Mouse (Mus musculus) gastrocnemius, adult 8-10 months (tissue): ENCODE measurements around the gene D430041D05Rik. TPM values are rescaled to one million over a fixed set of nuclear protein-coding genes. Genes with fewer than 3 reads are reported as not detected.
A peak's percentile ranks its signal among the peaks of the same experiment; 100 is the strongest.

ENCODE experiments used
- DNase-seq, 2 experiments: peaks; one replicate each; pipeline ENCODE4 v3.0.0; 2022; ENCODE audit warnings: low spot score in 2 of 2
- total RNA-seq, 4 experiments: library from RNA; stranded (reverse); gene quantifications; 2 replicates each; pipeline ENCODE4 v1.2.4; 2022

The D430041D05Rik gene
- total RNA-seq, 4 experiments from 2014 or later = 1.7 to 2.7 (median 1.9) TPM

GRCm38 (mm10) chr2:104267049-104267448 lies 143.8 kb downstream of the D430041D05Rik start:
- no peak for DNase-seq

GRCm38 (mm10) chr2:104261741-104262067 lies 149.1 kb downstream of the D430041D05Rik start:
- DNase-seq = no peak

GRCm38 (mm10) chr2:104260920-104261740 lies 149.7 kb downstream of the D430041D05Rik start:
- no peak for DNase-seq

- no peak for DNase-seq
These were observed 154.2 kb downstream of the D430041D05Rik start for GRCm38 (mm10) chr2:104256585-104256984.

GRCm38 (mm10) chr2:104254944-104255343 lies 155.9 kb downstream of the D430041D05Rik start:
- DNase-seq = no peak

- no peak for DNase-seq
These were observed 157.5 kb downstream of the D430041D05Rik start for GRCm38 (mm10) chr2:104253341-104253740.

DNA sequence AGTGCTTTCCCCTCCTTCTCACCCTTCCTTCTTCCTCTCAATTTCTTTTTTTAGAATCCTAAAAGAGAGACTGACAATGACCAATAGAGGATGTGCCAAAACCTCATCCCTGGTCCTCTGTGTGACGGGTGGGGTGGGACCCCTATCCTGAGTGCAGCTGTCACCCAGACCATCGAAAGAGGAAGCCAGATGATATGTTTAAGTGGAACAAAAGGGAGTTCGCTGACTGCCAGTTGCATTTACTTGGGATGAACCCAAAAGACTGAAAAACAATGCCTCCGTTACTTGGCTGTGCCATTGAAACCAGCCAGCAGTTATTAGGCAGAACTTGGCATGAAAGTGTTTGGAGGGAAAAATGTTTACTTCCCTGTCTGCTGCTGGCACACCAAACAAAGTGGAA lies 159.2 kb downstream of the D430041D05Rik start:
- no peak for DNase-seq

DNA sequence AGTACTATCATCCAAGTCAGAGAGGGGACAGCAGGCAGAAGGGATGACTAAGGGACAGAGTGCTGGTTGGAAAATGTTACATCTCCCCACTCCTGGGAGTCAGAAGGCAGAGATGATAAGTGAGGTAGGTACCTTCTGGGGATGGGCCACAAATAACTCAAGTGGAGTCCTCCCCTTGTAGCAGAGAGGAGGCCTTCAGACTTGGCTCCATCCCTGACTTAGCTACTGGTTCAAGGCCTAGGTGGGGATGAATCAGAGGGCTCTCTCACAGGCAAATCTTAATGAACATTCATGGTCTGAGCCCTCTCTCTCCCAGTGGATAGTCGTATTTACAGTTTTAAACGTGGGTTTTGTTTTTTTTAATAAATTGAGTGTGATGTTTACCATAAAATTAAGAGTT lies 161.0 kb downstream of the D430041D05Rik start:
- DNase-seq = no peak

DNA sequence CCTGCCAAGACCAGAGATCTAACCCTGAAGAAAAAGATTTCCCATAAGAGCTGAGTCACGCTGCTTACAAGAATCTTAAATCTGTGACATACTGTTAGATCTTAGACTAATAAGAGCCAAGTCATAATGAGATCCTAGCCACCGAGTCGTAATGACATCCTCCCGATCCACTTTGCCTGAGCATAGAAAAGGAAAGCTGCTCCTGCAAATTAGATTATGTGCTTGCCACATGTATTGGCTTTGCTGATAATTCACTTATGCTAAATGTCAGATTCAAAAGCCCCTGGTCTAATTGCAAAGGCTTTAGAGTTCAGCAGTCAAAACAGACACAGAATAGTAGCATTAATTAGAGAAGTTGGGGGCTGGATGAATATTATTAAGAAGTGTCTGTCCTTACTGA lies 164.0 kb downstream of the D430041D05Rik start:
- no peak for DNase-seq

DNA sequence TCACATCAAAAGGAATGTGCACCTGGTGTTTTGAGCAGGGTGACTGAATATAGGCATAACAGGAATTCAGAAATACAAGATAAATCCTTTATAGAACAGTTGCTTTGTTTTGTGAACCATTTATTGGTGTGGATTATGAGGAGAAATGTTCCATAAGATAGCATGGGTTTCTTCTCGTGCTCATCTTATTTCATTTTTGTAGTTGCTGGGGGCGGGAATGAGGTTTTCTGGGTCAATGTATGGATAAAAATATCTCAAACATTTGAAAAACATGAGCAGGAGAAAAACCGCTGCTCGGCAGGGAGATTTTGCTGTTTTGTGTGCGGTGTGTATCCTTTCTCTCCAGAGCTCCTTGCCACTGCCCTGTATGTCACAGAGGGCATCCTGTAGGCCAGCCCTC lies 168.8 kb downstream of the D430041D05Rik start:
- DNase-seq = no peak

DNA sequence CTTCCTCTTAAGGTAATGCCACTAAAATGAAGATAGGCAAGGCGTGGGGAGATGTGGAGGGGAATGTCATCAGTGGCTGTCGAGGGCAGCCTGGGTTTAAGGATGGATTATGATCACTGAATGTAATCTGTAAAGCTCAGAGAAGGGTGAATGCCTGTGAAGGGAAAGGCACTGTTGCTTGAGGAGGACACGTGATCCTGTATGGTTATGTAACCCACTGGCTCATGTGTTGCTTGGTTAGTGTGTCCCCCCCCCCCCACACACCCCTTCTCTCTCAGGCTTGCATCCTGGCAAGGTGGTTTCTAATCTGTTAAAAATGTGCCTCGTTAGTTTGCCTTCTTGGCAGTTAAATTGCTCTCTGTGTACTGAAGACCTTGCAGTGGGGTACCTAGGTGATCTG lies 173.7 kb downstream of the D430041D05Rik start:
- DNase-seq = no peak

DNA sequence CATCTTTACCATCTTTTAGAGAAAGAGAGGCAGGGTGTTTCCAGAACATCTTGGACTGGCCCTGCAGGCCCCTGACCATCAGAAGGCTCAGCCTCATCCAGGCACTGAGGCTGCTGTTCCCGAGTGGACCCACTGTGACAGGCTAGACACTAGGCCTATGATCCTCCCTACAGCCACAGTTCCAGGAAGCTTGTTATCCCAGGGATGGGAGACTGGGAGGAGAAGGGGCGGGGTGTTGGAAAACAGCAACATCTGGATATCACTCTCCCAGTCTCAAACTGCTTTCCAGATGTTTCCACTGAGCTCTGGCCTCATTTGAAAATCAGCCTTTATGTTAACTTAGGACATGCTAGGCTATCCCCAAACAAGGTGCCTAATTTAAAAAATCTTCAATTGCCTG lies 180.4 kb downstream of the D430041D05Rik start:
- no peak for DNase-seq

DNA sequence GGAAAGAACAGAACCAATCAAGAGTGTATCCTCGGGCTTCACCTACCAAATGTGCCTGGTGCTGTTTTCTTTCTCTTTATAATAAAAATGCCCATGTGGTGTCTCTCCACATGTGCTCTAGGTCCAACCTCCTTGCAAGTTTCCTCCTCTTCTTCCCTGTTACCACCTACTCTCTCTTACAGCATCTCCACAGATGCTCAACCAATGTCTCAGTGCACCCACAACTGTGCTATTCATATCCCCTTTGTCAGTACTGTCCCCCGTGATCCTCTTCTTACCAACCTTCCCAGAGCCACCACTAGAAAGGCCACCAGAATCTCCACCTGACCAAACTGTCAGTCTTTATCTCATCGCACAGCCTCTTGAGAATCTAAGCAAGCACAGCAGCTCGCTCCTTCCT lies 184.8 kb downstream of the D430041D05Rik start:
- no peak for DNase-seq

DNA sequence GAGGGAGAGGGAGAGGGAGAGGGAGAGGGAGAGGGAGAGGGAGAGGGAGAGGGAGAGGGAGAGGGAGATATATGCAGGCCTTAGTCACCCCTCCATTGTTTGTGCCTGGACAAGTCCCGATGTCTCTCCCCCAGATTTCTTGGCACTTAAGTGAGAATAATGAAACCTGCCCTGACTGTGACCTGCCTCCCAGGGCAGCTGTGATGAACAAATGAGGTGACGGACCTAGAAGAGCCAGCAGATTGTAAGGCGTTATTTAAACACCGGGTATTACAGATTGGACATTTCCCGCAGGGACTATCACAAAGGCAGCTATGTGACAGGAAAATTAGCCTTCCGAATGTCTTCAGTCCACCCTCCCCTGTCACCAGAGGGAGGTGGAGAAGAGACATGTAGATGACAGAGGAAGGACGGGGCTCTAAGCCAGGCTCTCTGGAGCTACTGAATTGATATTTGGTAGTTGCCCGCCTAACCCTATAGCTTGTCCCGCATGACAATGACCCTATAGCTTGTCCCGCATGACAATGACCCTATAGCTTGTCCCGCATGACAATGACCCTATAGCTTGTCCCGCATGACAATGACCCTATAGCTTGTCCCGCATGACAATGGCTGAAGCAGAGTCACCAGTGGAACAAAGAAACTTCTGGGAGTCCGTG lies 191.0 kb downstream of the D430041D05Rik start:
- DNase-seq = no peak

DNA sequence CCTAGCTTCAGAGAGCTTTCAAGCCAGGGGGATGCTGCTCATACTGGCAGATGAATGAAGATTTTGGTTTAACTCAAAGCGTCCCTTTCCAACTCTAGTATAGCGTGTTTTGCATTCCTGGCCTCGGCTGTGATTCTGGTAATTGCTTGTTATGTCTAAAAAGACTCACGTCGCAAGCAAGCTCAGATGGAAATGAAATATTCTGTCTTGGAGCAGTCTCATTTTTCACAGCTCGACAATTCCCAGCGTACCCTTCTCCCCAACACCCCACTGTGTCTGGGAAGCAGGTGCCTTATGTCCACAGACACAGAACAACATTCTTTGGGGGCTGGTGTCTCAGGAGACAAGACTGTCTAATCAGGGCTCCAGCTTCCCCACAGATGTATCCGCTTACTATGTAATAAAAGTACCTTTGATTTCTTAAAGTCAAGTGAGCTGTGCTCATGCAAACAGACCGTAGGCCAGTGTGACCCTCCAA lies 192.2 kb downstream of the D430041D05Rik start:
- no peak for DNase-seq

DNA sequence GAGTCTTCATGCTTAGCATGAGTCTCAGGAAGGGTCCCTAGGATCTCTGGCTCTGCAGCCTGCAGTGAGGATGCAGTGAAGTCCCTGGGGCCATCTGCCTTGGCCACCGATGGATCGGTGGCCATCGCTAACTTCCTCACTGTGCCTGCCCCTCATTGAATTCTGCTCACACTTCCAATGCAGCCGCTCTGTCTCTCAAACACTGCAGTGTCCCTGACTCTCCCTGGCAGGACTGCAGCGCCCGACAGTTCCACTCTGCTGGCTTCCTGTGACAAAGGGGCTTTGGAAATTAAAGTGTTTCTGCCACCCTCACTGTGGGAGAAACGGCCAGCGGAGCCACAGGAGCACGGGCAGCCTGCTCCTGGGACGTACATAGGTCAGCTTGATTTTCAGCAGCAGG lies 192.7 kb downstream of the D430041D05Rik start:
- no peak for DNase-seq

DNA sequence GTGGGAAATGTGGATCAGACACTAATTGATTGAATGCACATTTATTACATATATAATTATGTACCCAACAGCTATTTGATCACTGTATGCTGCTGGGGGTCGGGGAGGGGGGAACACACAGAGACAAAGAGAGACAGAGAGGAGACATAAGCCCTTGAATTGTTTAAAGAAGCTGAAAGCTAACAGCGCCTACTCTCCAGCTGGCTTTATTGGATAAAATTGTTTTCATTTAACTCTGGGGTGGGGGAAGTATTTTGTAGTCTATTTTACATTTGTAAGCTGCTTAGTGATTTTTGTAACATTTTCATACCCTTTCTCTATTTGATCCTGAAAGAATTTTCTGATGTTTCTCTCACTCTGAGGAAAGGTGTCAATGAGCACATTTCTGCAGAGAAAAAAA lies 201.4 kb downstream of the D430041D05Rik start:
- DNase-seq = no peak

GRCm38 (mm10) chr2:104208415-104208814 lies 202.4 kb downstream of the D430041D05Rik start:
- DNase-seq = no peak

GRCm38 (mm10) chr2:104207948-104208347 lies 202.9 kb downstream of the D430041D05Rik start:
- DNase-seq = no peak

GRCm38 (mm10) chr2:104205623-104206022 lies 205.2 kb downstream of the D430041D05Rik start:
- no peak for DNase-seq

- DNase-seq = no peak
These were observed 210.6 kb downstream of the D430041D05Rik start for GRCm38 (mm10) chr2:104200211-104200610.

GRCm38 (mm10) chr2:104198186-104198585 lies 212.6 kb downstream of the D430041D05Rik start:
- peak; percentile 28 to 64 for DNase-seq

DNA sequence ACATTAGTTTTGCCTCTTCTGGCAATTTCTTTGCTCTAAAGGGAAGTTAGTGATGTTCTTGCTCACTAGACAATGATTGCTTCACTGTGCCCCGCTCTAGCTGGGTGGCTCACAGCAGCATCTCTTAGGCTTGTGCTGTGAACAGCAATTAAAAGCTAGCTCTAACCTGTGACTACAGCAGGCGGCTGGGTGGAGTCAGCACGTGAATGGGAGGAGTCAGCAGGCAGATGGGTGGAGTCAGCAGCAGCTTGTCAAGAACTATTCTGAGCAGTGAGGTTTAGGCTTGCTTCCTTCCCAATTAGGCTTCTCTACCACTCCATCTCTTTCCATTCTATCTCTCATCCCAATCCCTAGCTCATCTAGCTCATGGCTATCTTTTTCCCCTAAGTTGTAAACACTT lies 213.5 kb downstream of the D430041D05Rik start:
- no peak for DNase-seq
